Comparison of ENCODE assay signal across 16 mouse cellular contexts in the genomic region with DNA sequence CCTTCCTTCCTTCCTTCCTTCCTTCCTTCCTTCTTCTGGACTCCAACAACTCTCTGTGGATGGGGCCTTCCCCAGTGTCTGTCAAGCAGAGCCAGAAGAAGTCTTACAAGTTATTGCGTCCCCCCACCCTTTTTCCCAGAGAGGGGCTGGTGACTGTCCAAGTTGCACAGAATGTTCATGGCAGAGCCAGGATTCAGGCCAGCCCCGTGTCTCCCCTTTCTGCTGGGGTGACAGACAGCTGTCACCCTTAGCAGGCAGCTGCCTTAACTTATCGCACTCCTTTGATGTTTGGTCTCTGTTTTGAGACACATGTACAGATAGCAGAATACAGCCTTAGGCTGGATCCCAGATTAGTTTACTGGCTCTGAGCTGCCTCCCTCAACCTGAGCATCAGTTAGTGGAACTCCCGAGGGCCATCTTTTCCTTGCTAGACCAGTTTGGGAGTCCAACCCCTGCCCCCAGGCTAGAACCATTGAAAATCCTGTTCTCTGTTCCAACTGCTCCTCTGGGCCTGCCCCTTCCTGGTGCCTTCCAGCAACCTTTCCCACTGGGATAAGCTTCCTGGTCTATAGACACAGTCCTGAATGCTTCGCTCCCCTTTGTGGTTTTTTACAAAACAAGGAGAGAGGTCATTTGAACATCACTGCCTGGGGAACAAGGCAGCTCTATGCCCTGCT. TPM values are rescaled to one million over a fixed set of nuclear protein-coding genes. Genes with fewer than 3 reads are reported as not detected.
DNase-seq lines count a peak whose midpoint lies in the region; ATAC-seq and TF ChIP-seq lines count a peak whose summit lies in the region.
"Had no signal": no experiment of that assay in that cellular context is flagged by ENCODE, and none has a peak within 500 bp of the region (broad histone marks: within the 10 kb centered on the region; RNA-seq: fewer than 3 reads in every experiment).

No protein-coding gene starts in this region.

- no peaks in the 10 kb centered on the region for H3K36me3 ChIP-seq in ES-Bruce4 (ENCODE audit: control insufficient read depth, insufficient read depth, low read length, poor library complexity, severe bottlenecking)
- no peaks in the 10 kb centered on the region for H3K36me3 ChIP-seq in limb, embryonic 13.5 days
- H3K36me3 ChIP-seq: hindbrain, embryonic 15.5 days; liver, embryonic 13.5 days had no signal

- H3K27ac ChIP-seq in gastrocnemius, adult 2 months: peak overlapping the region; percentile 31
- H3K27ac ChIP-seq in ES-Bruce4 (ENCODE audit: insufficient read depth, low read length): peak overlapping the region; percentile 50
- H3K27ac ChIP-seq in brown adipose tissue, adult 24 weeks (replicated peaks; ENCODE audit: low read depth, low read length): peak overlapping the region; percentile 55
- H3K27ac ChIP-seq in limb, embryonic 13.5 days: 0 out of 2 replicates have a peak overlapping the region, but pooled peaks have one; percentile 10
- H3K27ac ChIP-seq: hindbrain, embryonic 15.5 days; liver, embryonic 13.5 days had no signal

- H3K27me3 ChIP-seq in ES-Bruce4 (ENCODE audit: control insufficient read depth, insufficient read depth, low read length, poor library complexity, severe bottlenecking): no peaks in the 10 kb centered on the region
- H3K27me3 ChIP-seq in limb, embryonic 13.5 days: no peaks in the 10 kb centered on the region
- H3K27me3 ChIP-seq: hindbrain, embryonic 15.5 days; liver, embryonic 13.5 days; Patski had no signal

- no peak overlapping the region for H3K4me2 ChIP-seq in limb, embryonic 13.5 days (replicated peaks)
- H3K4me2 ChIP-seq: hindbrain, embryonic 15.5 days; liver, embryonic 13.5 days had no signal

- intact Hi-C loops in gastrocnemius, adult 2 months (cut with DNase I): no loop called here

- no peak for ATAC-seq in limb, embryonic 13.5 days (ENCODE audit: low FRiP score, low read depth)
- ATAC-seq: CD4-positive, CD25-positive, alpha-beta regulatory T cell, adult 4 months; Patski had no signal

- H3K4me3 ChIP-seq in gastrocnemius, adult 2 months: no peak overlapping the region
- no peak overlapping the region for H3K4me3 ChIP-seq in ES-Bruce4 (ENCODE audit: low read depth, low read length)
- no peak overlapping the region for H3K4me3 ChIP-seq in brown adipose tissue, adult 24 weeks (ENCODE audit: insufficient read depth, low read depth, low read length)
- H3K4me3 ChIP-seq in limb, embryonic 13.5 days: no peak overlapping the region
- H3K4me3 ChIP-seq: hindbrain, embryonic 15.5 days; liver, embryonic 13.5 days had no signal

- TF ChIP-seq EP300 in ES-Bruce4 (IDR thresholded peaks at IDR 0.05; ENCODE audit: insufficient read depth, low read depth, low read length): peak; percentile 91

- no peak for TF ChIP-seq POLR2A in ES-Bruce4 (IDR thresholded peaks at IDR 0.05; ENCODE audit: insufficient read depth, low read length)

- no peak for TF ChIP-seq CTCF in gastrocnemius, adult 2 months (IDR thresholded peaks at IDR 0.05)
- TF ChIP-seq CTCF in ES-Bruce4 (IDR thresholded peaks at IDR 0.05; ENCODE audit: low read depth, low read length): no peak

- no peak overlapping the region for H3K9ac ChIP-seq in ES-Bruce4 (ENCODE audit: low read depth, poor library complexity, severe bottlenecking)
- H3K9ac ChIP-seq in limb, embryonic 13.5 days: no peak overlapping the region
- H3K9ac ChIP-seq: hindbrain, embryonic 15.5 days; liver, embryonic 13.5 days had no signal

- peaks cover 24% of the 10 kb centered on the region for H3K4me1 ChIP-seq in ES-Bruce4 (ENCODE audit: control insufficient read depth, insufficient read depth, low read length)
- H3K4me1 ChIP-seq in brown adipose tissue, adult 24 weeks (ENCODE audit: control insufficient read depth, insufficient read depth, insufficient read length, low read length): peaks cover 56% of the 10 kb centered on the region
- peaks cover 41% of the 10 kb centered on the region for H3K4me1 ChIP-seq in limb, embryonic 13.5 days

- 45% methylated on average over 5 of the region's 5 CpGs for WGBS in limb, embryonic 13.5 days

- no peaks in the 10 kb centered on the region for H3K9me3 ChIP-seq in ES-Bruce4 (replicated peaks; ENCODE audit: control insufficient read depth, insufficient read depth, low read length, poor library complexity, severe bottlenecking)
- H3K9me3 ChIP-seq in limb, embryonic 13.5 days: no peaks in the 10 kb centered on the region
- H3K9me3 ChIP-seq: hindbrain, embryonic 15.5 days; liver, embryonic 13.5 days had no signal

- DNase-seq in gastrocnemius, adult 2 months: no peak
- no peak for DNase-seq in gastrocnemius, adult 8-10 months (ENCODE audit: low spot score in 2 of 2)
- DNase-seq in adrenal gland, adult 18-20 months (ENCODE audit: low spot score in 2 of 2): no peak
- no peak for DNase-seq in ovary, postnatal 36 days (ENCODE audit: low spot score)
- DNase-seq: adrenal gland, adult 8-10 months; heart, adult 18-20 months; layer of hippocampus, postnatal 36 days; liver, embryonic 13.5 days; thymus, postnatal 4 days had no signal

RNA-seq across cellular contexts. Expression of a gene that starts 13.5 kb away (rescaled TPM):
- total RNA-seq in gastrocnemius, adult 2 months (2021): not detected
- not detected for total RNA-seq in gastrocnemius, adult 8-10 months (2022)
- polyA plus RNA-seq in ES-Bruce4 (2011; ENCODE audit: insufficient read depth, insufficient read length, low read depth, missing spikeins): 0.21 TPM in 1 of 2 replicates, not detected in the other
- polyA plus RNA-seq in brown adipose tissue, adult 24 weeks (2012; ENCODE audit: insufficient read depth, insufficient read length, missing spikeins): not detected in 2 replicates
- polyA plus RNA-seq in limb, embryonic 13.5 days (2015; fragmentation: Nextera tagmentation; extraction: Ambion mirVana): not detected in 2 replicates
- not detected for total RNA-seq in adrenal gland, adult 18-20 months (2021)
- total RNA-seq: heart, adult 18-20 months; layer of hippocampus, postnatal 36 days had no signal
- polyA plus RNA-seq: CD4-positive, CD25-positive, alpha-beta regulatory T cell, adult 4 months; hindbrain, embryonic 15.5 days; kidney, embryonic 14.5 days; liver, embryonic 13.5 days; Patski had no signal

RNA-seq across cellular contexts. Expression of a gene that starts 33.2 kb away (rescaled TPM):
- total RNA-seq in gastrocnemius, adult 2 months (2021): 10 to 100 TPM; 58.2 to 75.6 TPM
- 10 to 100 TPM; 59.0 to 74.1 (median 66.3) TPM for total RNA-seq in gastrocnemius, adult 8-10 months (2022)
- polyA plus RNA-seq in ES-Bruce4 (2011; ENCODE audit: insufficient read depth, insufficient read length, low read depth, missing spikeins): 30.9 and 32.3 TPM in 2 replicates
- 72.9 and 74.8 TPM in 2 replicates for polyA plus RNA-seq in brown adipose tissue, adult 24 weeks (2012; ENCODE audit: insufficient read depth, insufficient read length, missing spikeins)
- polyA plus RNA-seq in limb, embryonic 13.5 days (2015; fragmentation: Nextera tagmentation; extraction: Ambion mirVana): 24.7 and 25.9 TPM in 2 replicates
- 100 to 1,000 TPM in 1 of 2 experiments, 10 to 100 TPM in 1; 65.2 to 141 TPM for total RNA-seq in adrenal gland, adult 18-20 months (2021)

RNA-seq across cellular contexts. Expression of a gene that starts 59.1 kb away (rescaled TPM):
- 1 to 10 TPM; 2.1 to 2.5 TPM for total RNA-seq in gastrocnemius, adult 2 months (2021)
- total RNA-seq in gastrocnemius, adult 8-10 months (2022): 1 to 10 TPM; 1.2 to 1.9 (median 1.7) TPM
- 20.5 and 20.7 TPM in 2 replicates for polyA plus RNA-seq in ES-Bruce4 (2011; ENCODE audit: insufficient read depth, insufficient read length, low read depth, missing spikeins)
- 8.0 and 10.7 TPM in 2 replicates for polyA plus RNA-seq in brown adipose tissue, adult 24 weeks (2012; ENCODE audit: insufficient read depth, insufficient read length, missing spikeins)
- 4.4 and 4.6 TPM in 2 replicates for polyA plus RNA-seq in limb, embryonic 13.5 days (2015; fragmentation: Nextera tagmentation; extraction: Ambion mirVana)
- 10 to 100 TPM; 13.0 to 13.5 TPM for total RNA-seq in adrenal gland, adult 18-20 months (2021)

Comparison
In these comparisons a context has a peak if more than half of its experiments do, and no peak if none do; other contexts are left out.
1. RNA of a gene that starts 59.1 kb away (total RNA-seq): 13.0 to 13.5 TPM in adrenal gland, adult 18-20 months; 2.1 to 2.5 TPM in gastrocnemius, adult 2 months and 1.2 to 1.9 TPM in gastrocnemius, adult 8-10 months; every median in the first group is over 4 times any median in the second.
2. Peak in every context shown above with its lines, with median percentiles within 50 percentile points of each other: H3K27ac ChIP-seq.